Mouse (Mus musculus) heart, adult 2 months (tissue): Measurements from ENCODE around the gene Faap100.

Experiments used
- CTCF ChIP-seq: fragments of 200-600 bp; IDR thresholded peaks from 2 replicates; pipeline ENCODE4 v1.8.1; 2022; ENCODE audit warnings: antibody characterized with exemption, mild to moderate bottlenecking, moderate library complexity
- POLR2A ChIP-seq: fragments of 200-500 bp; IDR thresholded peaks from 2 replicates; pipeline ENCODE4 v1.6.1; 2011; ENCODE audit warnings: mild to moderate bottlenecking, low read depth, low read length, control low read depth; ENCODE audit not compliant: insufficient read depth

- TF ChIP-seq POLR2A (no peak), CTCF (no peak)
These were observed 12.0 kb downstream of the Faap100 start for GRCm38 (mm10) chr11:120366443-120367027.
